Mouse (Mus musculus) megakaryocyte, embryonic 14.5 days (primary cell): ENCODE measurements at regions not wholly inside any gene's neighbourhood (a gene's known extent, or its start where the extent isn't known, plus 50 kb on each side); places are given as distances from the start of the nearest gene placed in this dataset.

Source experiments
- H3K27me3 ChIP-seq: replicated peaks from 2 replicates; pipeline ENCODE3; 2012; ENCODE audit warnings: inconsistent platforms
- H3K36me3 ChIP-seq: replicated peaks from 2 replicates; pipeline ENCODE3; 2012; ENCODE audit warnings: low read length, inconsistent platforms, mixed read lengths
- H3K4me1 ChIP-seq: 2 replicates; pipeline ENCODE4 v1.6.1; 2012; ENCODE audit warnings: inconsistent platforms
- H3K4me3 ChIP-seq: replicated peaks from 2 replicates; pipeline ENCODE3; 2012; ENCODE audit warnings: moderate library complexity, mild to moderate bottlenecking, inconsistent platforms
- H3K9me3 ChIP-seq: 2 replicates; pipeline ENCODE4 v1.6.1; 2012; ENCODE audit warnings: inconsistent platforms
- FLI1 ChIP-seq: IDR thresholded peaks from 2 replicates; pipeline ENCODE4 v1.6.1; 2012; ENCODE audit warnings: low read length, inconsistent platforms, mixed read lengths
- GATA1 ChIP-seq: IDR thresholded peaks from 3 replicates; pipeline ENCODE4 v1.6.1; 2012; ENCODE audit warnings: mixed read lengths, low read length, inconsistent platforms, borderline replicate concordance

DNA sequence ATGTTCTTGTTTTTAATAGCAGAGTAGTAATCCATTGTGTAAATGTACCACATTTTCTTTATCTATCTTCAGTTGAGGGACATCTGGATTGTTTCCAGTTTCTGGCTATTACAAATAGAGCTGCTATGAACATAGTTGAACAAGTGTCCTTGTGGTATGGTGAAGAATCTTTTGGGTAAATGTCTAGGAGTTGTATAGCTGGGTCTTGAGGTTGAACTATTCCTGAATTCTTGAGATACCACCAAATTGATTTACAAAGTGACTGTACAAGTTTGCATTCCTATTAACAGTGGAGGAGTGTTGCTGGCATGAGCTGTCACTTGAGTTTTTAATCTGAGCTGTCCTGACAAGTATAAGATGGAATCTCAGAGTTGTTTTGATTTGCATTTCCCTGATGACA is 76.0 kb upstream of the Zfp648 start:
- Histone ChIP-seq H3K36me3 (no peaks in the 10 kb centered on the region), H3K4me1 (0 out of 2 replicates have a peak, but pooled peaks cover 2% of the 10 kb centered on the region), H3K9me3 (no peaks in the 10 kb centered on the region)

DNA sequence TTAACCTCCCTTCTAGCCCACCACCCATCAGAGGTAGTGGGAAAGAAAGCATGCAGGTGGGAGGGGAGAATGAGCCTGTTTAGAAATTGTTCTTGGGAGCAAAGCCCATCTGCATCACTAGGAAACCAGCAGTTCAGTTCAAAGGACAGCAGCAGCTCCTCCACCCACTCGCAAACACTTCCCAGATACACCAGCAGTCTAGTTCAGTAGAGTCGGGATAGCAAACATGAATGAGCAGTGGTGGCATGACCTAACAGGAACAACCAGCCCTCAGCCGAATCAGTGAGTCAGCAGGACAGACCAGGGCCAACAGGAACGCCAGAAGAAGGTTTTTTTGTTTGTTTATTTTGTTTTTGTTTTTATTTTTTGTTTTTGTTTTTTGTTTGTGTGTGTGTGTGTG is 74.5 kb upstream of the Zfp648 start:
- Histone ChIP-seq H3K27me3 (peaks cover 7% of the 10 kb centered on the region), H3K36me3 (no peaks in the 10 kb centered on the region), H3K9me3 (no peaks in the 10 kb centered on the region), H3K4me1 (0 out of 2 replicates have a peak, but pooled peaks cover 2% of the 10 kb centered on the region), H3K4me3 (no peak overlapping the region)
- TF ChIP-seq GATA1 (no peak), FLI1 (no peak)

More for the DNA sequence above, 76.0 kb upstream of the Zfp648 start:
- peaks cover 11% of the 10 kb centered on the region for H3K27me3 ChIP-seq
- TF ChIP-seq GATA1, result no peak
- TF ChIP-seq FLI1, result no peak
- no peak overlapping the region for H3K4me3 ChIP-seq

- H3K36me3 ChIP-seq, result no peaks in the 10 kb centered on the region
- H3K4me3 ChIP-seq, result no peak overlapping the region
- TF ChIP-seq GATA1 (no peak), FLI1 (no peak)
- peaks cover 2% of the 10 kb centered on the region for H3K27me3 ChIP-seq
- H3K4me1 ChIP-seq, result no peaks in the 10 kb centered on the region
- H3K9me3 ChIP-seq, result 0 out of 2 replicates have a peak, but pooled peaks cover 4% of the 10 kb centered on the region
These were observed 61.5 kb upstream of the Zfp648 start for GRCm38 (mm10) chr1:154139488-154139887.

DNA sequence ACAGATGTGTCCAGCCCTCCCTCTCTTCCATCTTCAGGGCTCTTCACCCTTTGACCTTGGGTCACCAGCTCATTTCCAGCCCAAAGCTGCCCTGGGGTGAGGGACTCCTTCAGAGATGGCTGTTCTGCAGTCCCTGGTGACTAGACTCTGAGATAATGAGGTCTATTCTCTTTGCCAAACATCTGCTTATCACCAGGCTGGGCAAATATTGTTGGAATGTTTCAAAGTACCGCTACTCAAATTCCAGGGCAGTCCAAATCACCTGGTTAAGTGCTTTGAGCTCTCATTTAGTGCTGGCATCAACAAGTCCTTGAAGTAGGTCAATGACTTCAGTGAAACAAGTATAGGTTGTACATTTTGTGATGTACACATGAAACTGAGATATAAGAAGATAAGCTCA is 57.3 kb upstream of the Zfp648 start:
- H3K4me3 ChIP-seq, result no peak overlapping the region
- no peaks in the 10 kb centered on the region for H3K36me3 ChIP-seq
- no peaks in the 10 kb centered on the region for H3K4me1 ChIP-seq
- TF ChIP-seq GATA1, result no peak
- TF ChIP-seq FLI1, result no peak
- H3K9me3 ChIP-seq, result no peaks in the 10 kb centered on the region
- H3K27me3 ChIP-seq, result peaks cover 2% of the 10 kb centered on the region

DNA sequence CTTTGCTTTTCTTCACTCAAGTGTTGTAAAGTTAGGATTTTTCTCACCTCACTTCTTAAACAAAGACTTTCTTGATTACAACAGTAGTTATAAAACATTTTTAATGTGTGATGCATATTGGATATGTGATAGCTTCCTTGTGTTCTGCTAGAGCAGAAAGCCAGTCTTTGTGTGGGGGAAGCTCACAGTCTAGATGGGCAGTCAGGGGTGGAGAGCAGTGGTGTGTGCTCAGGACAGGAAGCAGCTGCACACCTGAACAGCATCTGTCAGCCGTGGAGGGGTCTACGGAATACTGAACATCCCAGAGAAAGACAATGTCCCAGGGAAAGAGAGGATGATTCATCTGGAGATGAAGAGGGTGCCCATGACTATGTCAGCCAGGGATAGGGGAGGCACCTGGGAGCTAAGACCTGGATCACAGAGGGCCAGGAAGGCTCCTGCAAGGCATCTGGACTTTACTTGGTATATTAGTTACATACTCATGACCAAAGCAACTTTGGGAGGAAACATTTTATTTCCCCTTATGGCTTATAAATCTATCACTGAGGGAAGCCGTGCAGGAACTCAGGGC is 53.9 kb upstream of the Zfp648 start:
- Histone ChIP-seq H3K27me3 (peaks cover 2% of the 10 kb centered on the region), H3K9me3 (no peaks in the 10 kb centered on the region), H3K4me1 (no peaks in the 10 kb centered on the region), H3K36me3 (no peaks in the 10 kb centered on the region), H3K4me3 (no peak overlapping the region)
- no peak for TF ChIP-seq GATA1
- no peak for TF ChIP-seq FLI1

DNA sequence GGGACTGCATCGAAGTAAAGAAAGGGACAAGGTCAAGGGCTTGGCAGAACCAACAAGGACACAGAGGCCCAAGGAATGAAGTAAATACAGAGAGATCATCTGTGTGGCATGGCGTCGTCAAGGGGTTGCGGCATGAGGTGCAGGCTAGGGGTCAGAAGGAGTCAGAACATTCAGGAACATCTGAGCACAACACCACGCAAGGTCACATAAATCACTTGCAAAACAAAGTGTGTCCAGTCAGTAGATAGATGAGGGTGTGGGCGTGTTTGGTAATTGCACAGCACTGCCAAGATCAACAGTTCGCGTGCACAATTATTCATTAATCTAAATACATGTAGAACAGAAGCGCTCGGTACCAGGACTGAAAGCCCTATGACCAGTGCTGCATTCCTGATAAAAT is 52.0 kb upstream of the Zfp648 start:
- Histone ChIP-seq H3K4me3 (no peak overlapping the region), H3K4me1 (no peaks in the 10 kb centered on the region), H3K27me3 (peaks cover 2% of the 10 kb centered on the region), H3K9me3 (no peaks in the 10 kb centered on the region), H3K36me3 (no peaks in the 10 kb centered on the region)
- TF ChIP-seq FLI1, result no peak
- TF ChIP-seq GATA1, result no peak

DNA sequence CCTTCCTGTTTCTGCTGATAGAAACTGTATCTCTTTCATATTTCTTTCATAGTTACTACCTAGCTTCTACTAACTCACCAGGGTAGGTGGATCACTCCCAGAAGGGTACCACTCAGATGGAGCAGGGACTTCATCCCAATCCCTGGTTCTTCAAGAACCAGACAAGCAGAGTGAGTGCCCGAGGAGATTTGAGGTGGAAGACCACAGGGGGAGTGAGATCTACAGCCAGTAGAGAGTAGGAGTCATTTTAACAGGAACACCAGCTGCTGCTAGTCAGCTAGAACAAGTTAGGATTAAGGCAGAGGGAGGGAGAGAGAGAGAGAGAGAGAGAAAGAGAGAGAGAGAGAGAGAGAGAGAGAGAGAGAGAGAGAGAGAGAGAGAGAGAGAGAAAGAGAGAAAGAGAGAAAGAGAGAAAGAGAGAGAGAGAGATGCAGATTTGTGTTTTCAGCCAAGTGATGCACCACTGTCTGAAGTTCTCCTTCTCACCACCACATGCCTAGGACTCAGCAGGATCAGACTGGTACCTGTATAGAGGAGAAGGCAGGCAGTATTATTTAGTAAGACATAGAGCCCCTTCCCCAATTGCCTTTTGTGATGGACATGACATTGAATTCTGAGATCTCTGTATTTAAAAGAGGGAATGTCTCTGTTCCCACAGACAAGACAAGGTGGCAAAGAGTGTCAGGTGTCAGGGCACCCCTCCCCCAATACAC is 51.4 kb upstream of the Zfp648 start:
- H3K27me3 ChIP-seq, result peaks cover 2% of the 10 kb centered on the region
- H3K4me3 ChIP-seq, result no peak overlapping the region
- H3K9me3 ChIP-seq, result no peaks in the 10 kb centered on the region
- no peaks in the 10 kb centered on the region for H3K4me1 ChIP-seq
- H3K36me3 ChIP-seq, result no peaks in the 10 kb centered on the region
- TF ChIP-seq GATA1 (no peak), FLI1 (no peak)

DNA sequence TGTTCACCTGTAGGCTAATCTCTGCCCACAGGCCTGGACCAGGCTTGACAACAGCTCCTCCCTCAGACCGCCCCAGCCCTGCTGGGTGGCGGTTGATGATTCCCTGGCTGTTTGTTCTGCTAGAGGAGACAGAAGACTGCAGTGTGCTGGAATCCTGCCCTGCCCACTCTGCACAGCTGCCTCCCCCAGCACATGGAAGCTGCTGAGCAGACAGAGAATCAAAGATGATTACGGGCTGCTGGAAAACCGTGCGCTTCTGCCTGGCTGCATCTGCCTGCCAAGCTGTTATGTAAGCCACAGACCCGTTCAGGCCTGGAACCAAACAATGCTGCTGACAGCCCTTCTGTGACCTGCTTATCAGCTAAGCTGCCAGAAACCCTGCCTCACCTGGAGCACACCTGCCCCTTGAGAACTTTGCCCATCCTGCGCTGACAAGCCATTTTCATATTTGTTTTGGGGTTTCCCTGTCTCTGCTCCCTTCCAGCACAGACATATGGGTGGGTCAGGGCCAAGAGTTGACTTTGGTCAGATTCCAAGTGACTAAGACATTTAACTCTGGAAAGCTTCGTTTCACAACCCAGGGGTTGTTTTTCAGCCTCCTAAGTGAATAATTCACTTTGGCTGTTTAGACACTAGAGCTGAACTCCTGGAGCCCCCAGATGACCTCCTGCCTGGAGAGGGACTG is 50.7 kb upstream of the Zfp648 start:
- Histone ChIP-seq H3K4me3 (no peak overlapping the region), H3K4me1 (no peaks in the 10 kb centered on the region), H3K27me3 (peaks cover 2% of the 10 kb centered on the region), H3K9me3 (no peaks in the 10 kb centered on the region), H3K36me3 (no peaks in the 10 kb centered on the region)
- no peak for TF ChIP-seq FLI1
- no peak for TF ChIP-seq GATA1
